Mouse (Mus musculus): ENCODE results near the gene Atg10.

DNA sequence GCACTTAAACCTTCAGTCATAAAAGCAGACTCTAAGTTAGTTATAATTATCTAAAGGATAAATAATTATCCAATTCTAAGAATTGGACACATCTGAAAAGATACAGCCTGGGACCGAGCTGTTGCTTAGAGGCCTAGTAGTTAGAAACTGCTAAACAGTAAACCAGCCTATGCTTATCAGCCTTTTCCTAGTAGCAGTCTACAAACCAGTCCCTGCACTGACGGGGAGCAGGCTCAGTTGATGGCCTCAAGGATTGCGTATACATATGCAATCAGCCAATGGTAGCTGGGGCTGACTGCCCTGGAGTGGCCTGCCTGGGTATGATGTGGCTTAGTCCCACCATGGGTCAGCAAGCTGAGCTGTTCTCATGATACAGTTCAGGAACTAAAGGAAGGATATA, 39.5 kb downstream of the Atg10 start:
- TF ChIP-seq CTCF (IDR thresholded peaks at IDR 0.05; ENCODE audit: low read depth): no peak
- 0 out of 2 replicates have a peak, but pooled peaks have one; percentile 14 for TF ChIP-seq EP300 (IDR thresholded peaks at IDR 0.05; ENCODE audit: low read depth)
